Mouse (Mus musculus): ENCODE measurements around the gene Angptl4. TPM values are rescaled to one million over a fixed set of nuclear protein-coding genes. Genes with fewer than 3 reads are reported as not detected.
"Not testable (repeated sequence)": the region's sequence is repeated elsewhere in the genome, so short reads cannot be mapped to it uniquely, and the experiment has no call there.

Angptl4 gene
- total RNA-seq, 1 experiment from 2014 or later, result 14.2 TPM

DNA sequence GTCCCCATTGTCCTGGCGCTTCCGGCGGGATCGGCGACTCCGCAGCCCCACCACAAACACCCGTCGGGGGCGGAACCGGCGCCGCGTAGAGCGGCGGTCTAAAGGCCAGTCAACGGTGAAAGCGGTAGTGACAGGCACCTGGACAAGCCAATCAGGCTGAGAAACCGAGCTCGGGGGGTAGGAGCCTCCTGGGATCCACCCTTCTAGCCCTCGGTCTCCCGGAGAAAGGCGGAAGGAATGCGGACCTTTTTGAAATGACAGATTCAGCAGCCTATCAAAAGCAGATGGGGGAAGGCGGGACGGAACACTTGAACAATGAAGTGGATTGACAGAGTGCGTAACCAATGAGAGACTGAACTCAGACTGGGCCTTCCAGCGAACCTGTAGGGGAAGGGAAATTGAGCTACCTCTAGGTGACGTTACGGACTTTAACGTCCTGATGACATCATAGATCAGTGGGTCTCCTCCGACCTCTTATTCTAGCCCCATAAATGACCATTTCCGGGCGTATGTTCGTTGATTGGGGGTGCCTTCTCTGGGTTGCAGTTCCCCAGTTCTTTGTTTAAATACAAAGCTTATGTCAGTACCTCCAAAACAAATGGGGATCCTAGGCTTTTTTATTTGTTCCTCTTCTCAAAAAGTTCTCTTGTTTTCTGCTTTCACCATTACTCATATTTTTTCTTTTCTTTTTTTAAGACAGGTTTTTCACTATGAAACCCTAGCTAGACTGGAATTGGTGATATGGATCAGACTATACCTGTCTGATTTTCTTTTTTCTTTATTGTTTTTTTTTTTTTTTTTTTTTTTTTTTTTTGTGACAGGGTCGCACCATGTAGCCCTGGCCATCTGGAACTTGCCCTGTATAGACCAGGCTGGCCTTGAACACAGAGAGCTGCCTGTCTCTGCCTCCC lies 21.1 kb downstream of the Angptl4 start, which contains the start of gene Rab11b:
Gene Rab11b, minus strand, starts transcription at position 276 of the 911 bp plus-strand sequence.
- peak; percentile 93 for ATAC-seq (replicated peaks; ENCODE audit: low read depth, poor library complexity, severe bottlenecking)

GRCm38 (mm10) chr17:33759767-33760254 lies 21.8 kb downstream of the Angptl4 start:
- ATAC-seq (replicated peaks; ENCODE audit: low read depth, poor library complexity, severe bottlenecking), result peak; percentile 45

GRCm38 (mm10) chr17:33757231-33757630 lies 24.4 kb downstream of the Angptl4 start:
- no peak for ATAC-seq (replicated peaks; ENCODE audit: low read depth, poor library complexity, severe bottlenecking)

DNA sequence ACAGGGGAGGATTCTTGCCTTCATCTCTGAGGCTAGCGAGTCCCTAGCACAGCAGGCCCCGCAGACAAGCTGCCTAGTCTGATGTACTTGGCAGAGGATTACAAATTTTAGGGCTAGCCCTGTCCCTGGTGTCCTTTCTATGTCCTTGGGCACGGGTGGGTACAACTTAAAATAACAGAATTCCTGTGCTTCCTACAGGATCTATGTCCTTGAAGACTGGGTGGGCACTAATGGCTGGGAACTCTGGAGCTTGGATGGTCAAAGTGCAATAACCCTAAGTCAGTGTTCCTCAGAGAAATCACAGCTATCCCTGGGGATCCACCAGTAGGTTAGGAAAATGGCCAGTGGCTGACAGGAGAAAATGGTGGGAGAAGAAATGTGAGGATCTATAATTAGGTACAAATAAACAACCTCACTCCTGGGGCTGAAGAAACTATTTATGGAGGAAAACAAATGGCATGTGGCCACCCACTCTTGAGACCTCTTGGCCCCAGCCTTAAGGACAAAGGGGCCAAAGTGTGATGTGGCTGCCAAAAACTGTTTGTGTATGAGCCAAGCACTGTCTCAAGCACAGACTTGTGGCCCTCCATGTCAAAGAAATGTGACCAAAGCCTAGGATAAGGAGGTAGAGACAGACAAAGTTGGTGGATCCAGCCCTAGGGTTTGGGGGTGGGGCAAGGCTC lies 25.4 kb downstream of the Angptl4 start:
- ATAC-seq (replicated peaks; ENCODE audit: low read depth, poor library complexity, severe bottlenecking), result no peak

- ATAC-seq (replicated peaks; ENCODE audit: low read depth, poor library complexity, severe bottlenecking), result no peak
Observed at GRCm38 (mm10) chr17:33755418-33756107, 26.1 kb downstream of the Angptl4 start.

- no peak for ATAC-seq (replicated peaks; ENCODE audit: low read depth, poor library complexity, severe bottlenecking)
Observed at GRCm38 (mm10) chr17:33754656-33755055, 27.0 kb downstream of the Angptl4 start.

- ATAC-seq (replicated peaks; ENCODE audit: low read depth, poor library complexity, severe bottlenecking), result no peak
Observed at GRCm38 (mm10) chr17:33752297-33752696, 29.3 kb downstream of the Angptl4 start.

GRCm38 (mm10) chr17:33751181-33751580 lies 30.4 kb downstream of the Angptl4 start:
- ATAC-seq (replicated peaks; ENCODE audit: low read depth, poor library complexity, severe bottlenecking), result no peak

GRCm38 (mm10) chr17:33749451-33749850 lies 32.2 kb downstream of the Angptl4 start:
- ATAC-seq (replicated peaks; ENCODE audit: low read depth, poor library complexity, severe bottlenecking), result no peak

DNA sequence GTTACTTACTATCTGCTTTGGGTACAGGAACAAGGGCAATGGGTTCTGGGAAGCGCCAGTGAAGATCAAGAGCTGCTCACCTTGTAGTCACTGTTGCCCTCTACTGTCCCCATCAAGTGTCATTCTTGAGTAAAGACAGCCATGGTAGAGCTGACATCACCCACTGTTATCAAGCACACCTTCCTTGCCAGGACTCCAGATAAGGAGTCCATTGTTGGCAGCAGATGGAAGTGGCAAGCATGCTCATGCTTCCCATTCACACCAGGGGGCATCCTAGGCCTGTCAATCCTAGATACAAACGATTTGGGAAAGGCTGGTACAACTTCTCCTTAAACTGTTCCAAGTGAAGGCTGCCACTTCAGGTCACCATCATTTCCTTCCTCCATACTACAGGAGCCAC lies 35.6 kb downstream of the Angptl4 start:
- peak; percentile 82 for ATAC-seq (replicated peaks; ENCODE audit: low read depth, poor library complexity, severe bottlenecking)

- ATAC-seq (replicated peaks; ENCODE audit: low read depth, poor library complexity, severe bottlenecking), result no peak
Observed at GRCm38 (mm10) chr17:33744686-33745384, 36.8 kb downstream of the Angptl4 start.

DNA sequence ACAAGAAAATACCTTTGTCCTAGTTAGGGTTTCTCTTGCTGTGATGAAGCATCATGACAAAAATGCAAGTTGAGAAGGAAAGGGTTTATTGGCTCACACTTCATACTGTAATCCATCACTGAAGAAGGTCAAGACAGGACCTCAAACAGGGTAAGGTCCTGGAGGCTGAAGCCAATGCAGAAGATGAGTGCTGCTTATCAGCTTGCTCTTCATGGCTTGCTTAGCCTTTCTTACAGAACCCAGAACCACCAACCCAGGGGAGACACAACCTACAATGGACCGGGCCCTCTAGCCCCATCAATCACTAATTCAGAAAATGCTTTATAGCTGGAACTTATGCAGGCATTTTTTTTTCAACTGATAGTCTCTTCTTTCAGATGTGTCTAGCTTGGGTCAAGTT lies 39.2 kb downstream of the Angptl4 start:
- ATAC-seq (replicated peaks; ENCODE audit: low read depth, poor library complexity, severe bottlenecking), result no peak

- not testable (repeated sequence) for ATAC-seq (replicated peaks; ENCODE audit: low read depth, poor library complexity, severe bottlenecking)
Observed at GRCm38 (mm10) chr17:33733526-33733925, 48.1 kb downstream of the Angptl4 start.

DNA sequence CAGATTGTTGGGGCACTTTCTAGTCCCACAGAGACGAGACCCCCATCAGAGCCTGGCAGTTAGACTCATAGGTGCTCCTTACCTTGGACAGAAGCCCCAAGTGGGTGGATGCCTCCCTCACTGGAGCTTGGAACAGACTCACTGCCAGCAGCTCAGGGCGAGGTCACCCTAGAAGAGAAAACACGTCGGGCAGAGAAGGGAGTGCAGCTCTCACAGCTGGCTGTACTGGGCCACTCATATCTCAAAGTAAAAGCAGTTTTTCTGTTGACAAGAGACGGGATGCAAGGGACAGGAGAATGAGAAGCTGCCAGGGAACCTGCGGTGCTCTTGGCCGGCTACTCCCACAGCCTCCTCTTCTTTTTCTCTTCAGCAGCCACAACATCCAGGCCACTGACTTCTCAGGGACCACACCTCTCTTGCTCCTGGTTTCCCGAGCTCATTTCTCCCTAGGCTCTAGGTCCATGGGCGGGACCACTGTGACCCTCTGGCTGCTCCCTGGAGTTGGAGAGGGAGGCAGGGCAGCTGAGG lies 49.0 kb downstream of the Angptl4 start:
- not testable (repeated sequence) for ATAC-seq (replicated peaks; ENCODE audit: low read depth, poor library complexity, severe bottlenecking)

- ATAC-seq (replicated peaks; ENCODE audit: low read depth, poor library complexity, severe bottlenecking), result no peak
Observed at GRCm38 (mm10) chr17:33729215-33729614, 52.4 kb downstream of the Angptl4 start.

DNA sequence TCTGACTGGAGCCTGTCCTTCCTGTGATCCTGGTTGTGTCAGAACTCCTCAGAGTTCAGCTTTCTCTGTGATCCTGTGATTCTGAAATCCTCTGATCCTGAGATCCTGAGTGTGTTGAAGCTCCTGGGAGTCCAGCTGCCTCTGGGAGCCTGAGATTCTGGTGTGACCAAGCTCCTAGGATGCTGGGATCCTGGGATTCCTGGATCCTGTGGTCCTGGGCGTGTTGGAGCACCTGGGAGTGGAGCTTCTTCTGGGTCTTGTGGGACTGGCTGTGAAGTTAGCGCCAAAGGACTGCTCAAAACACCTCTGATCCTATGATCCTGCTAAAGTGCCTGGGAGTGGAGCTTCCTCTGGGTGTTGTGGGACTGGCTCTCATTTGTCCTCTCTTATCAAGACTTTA lies 53.2 kb downstream of the Angptl4 start:
- no peak for ATAC-seq (replicated peaks; ENCODE audit: low read depth, poor library complexity, severe bottlenecking)
